Mouse (Mus musculus): ENCODE measurements around the gene Cmtm3. TPM values are rescaled to one million over a fixed set of nuclear protein-coding genes. Genes with fewer than 3 reads are reported as not detected.

Cmtm3 gene
- polyA plus RNA-seq, 1 experiment from 2014 or later = 122 TPM

- H3K36me3 ChIP-seq = peaks cover 14% of the 10 kb centered on the region
- 82% methylated on average over 5 of the region's 5 CpGs for whole genome bisulfite sequencing
- no peak overlapping the region for H3K9ac ChIP-seq
- peaks cover 15% of the 10 kb centered on the region; the same call in 1 of the 2 replicates for H3K4me1 ChIP-seq
- no peak overlapping the region for H3K4me3 ChIP-seq (replicated peaks)
- H3K27me3 ChIP-seq (replicated peaks) = no peaks in the 10 kb centered on the region
- H3K4me2 ChIP-seq = no peak overlapping the region
- H3K9me3 ChIP-seq = no peaks in the 10 kb centered on the region
- no peak for ATAC-seq (ENCODE audit: insufficient read depth, low FRiP score, low read depth)
- no peak overlapping the region for H3K27ac ChIP-seq
These were observed 5.4 kb downstream of the Cmtm3 start for GRCm38 (mm10) chr8:104344622-104345021.

- 63% methylated on average over 12 of the region's 12 CpGs for WGBS
- Histone ChIP-seq H3K27me3 (replicated peaks) (no peaks in the 10 kb centered on the region), H3K4me1 (peaks cover 7% of the 10 kb centered on the region; the same call in 1 of the 2 replicates), H3K4me3 (replicated peaks) (no peak overlapping the region), H3K9ac (no peak overlapping the region), H3K36me3 (peaks cover 14% of the 10 kb centered on the region), H3K9me3 (no peaks in the 10 kb centered on the region), H3K4me2 (no peak overlapping the region), H3K27ac (no peak overlapping the region)
- no peak for ATAC-seq (ENCODE audit: insufficient read depth, low FRiP score, low read depth)
These were observed 7.5 kb downstream of the Cmtm3 start for GRCm38 (mm10) chr8:104346706-104347105.

GRCm38 (mm10) chr8:104348971-104349370 is 9.8 kb downstream of the Cmtm3 start:
- H3K4me1 ChIP-seq = no peaks in the 10 kb centered on the region
- 77% methylated on average over 5 of the region's 5 CpGs for whole genome bisulfite sequencing
- H3K36me3 ChIP-seq = peaks cover 18% of the 10 kb centered on the region

GRCm38 (mm10) chr8:104350047-104350446 is 10.8 kb downstream of the Cmtm3 start:
- Histone ChIP-seq H3K27me3 (replicated peaks) (no peaks in the 10 kb centered on the region), H3K36me3 (peaks cover 25% of the 10 kb centered on the region), H3K9me3 (no peaks in the 10 kb centered on the region), H3K4me3 (replicated peaks) (no peak overlapping the region), H3K4me2 (no peak overlapping the region), H3K4me1 (no peaks in the 10 kb centered on the region), H3K9ac (no peak overlapping the region), H3K27ac (no peak overlapping the region)
- ATAC-seq (ENCODE audit: insufficient read depth, low FRiP score, low read depth) = no peak
- WGBS = 68% methylated on average over 13 of the region's 13 CpGs

More at GRCm38 (mm10) chr8:104348971-104349370, 9.8 kb downstream of the Cmtm3 start:
- Histone ChIP-seq H3K9me3 (no peaks in the 10 kb centered on the region), H3K9ac (no peak overlapping the region), H3K4me2 (no peak overlapping the region), H3K27ac (no peak overlapping the region), H3K4me3 (replicated peaks) (no peak overlapping the region), H3K27me3 (replicated peaks) (no peaks in the 10 kb centered on the region)
- ATAC-seq (ENCODE audit: insufficient read depth, low FRiP score, low read depth) = no peak

GRCm38 (mm10) chr8:104353186-104353585 is 14.0 kb downstream of the Cmtm3 start:
- no peak overlapping the region for H3K9ac ChIP-seq
- H3K36me3 ChIP-seq = peaks cover 16% of the 10 kb centered on the region; the same call in 1 of the 2 replicates
- H3K27me3 ChIP-seq (replicated peaks) = no peaks in the 10 kb centered on the region
- no peaks in the 10 kb centered on the region for H3K9me3 ChIP-seq
- H3K27ac ChIP-seq = no peak overlapping the region
- no peak overlapping the region for H3K4me3 ChIP-seq (replicated peaks)
- no peak for ATAC-seq (ENCODE audit: insufficient read depth, low FRiP score, low read depth)
- no peak overlapping the region for H3K4me2 ChIP-seq
- no peaks in the 10 kb centered on the region for H3K4me1 ChIP-seq
- 64% methylated on average over 5 of the region's 5 CpGs for WGBS

GRCm38 (mm10) chr8:104354504-104354903 is 15.3 kb downstream of the Cmtm3 start:
- no peak for ATAC-seq (ENCODE audit: insufficient read depth, low FRiP score, low read depth)
- 89% methylated on average over 10 of the region's 10 CpGs for WGBS

GRCm38 (mm10) chr8:104358637-104359036 is 19.4 kb downstream of the Cmtm3 start:
- Histone ChIP-seq H3K36me3 (peaks cover 12% of the 10 kb centered on the region; the same call in 1 of the 2 replicates), H3K9ac (no peak overlapping the region), H3K4me3 (replicated peaks) (no peak overlapping the region), H3K4me1 (no peaks in the 10 kb centered on the region), H3K27me3 (replicated peaks) (no peaks in the 10 kb centered on the region), H3K27ac (no peak overlapping the region), H3K9me3 (no peaks in the 10 kb centered on the region), H3K4me2 (no peak overlapping the region)
- no peak for ATAC-seq (ENCODE audit: insufficient read depth, low FRiP score, low read depth)
- WGBS = 87% methylated on average over 3 of the region's 3 CpGs

More at GRCm38 (mm10) chr8:104354504-104354903, 15.3 kb downstream of the Cmtm3 start:
- peaks cover 16% of the 10 kb centered on the region; the same call in 1 of the 2 replicates for H3K36me3 ChIP-seq
- no peaks in the 10 kb centered on the region for H3K27me3 ChIP-seq (replicated peaks)
- H3K4me2 ChIP-seq = no peak overlapping the region
- H3K9me3 ChIP-seq = no peaks in the 10 kb centered on the region
- H3K9ac ChIP-seq = no peak overlapping the region
- H3K27ac ChIP-seq = no peak overlapping the region
- no peaks in the 10 kb centered on the region for H3K4me1 ChIP-seq
- no peak overlapping the region for H3K4me3 ChIP-seq (replicated peaks)

- no peak for ATAC-seq (ENCODE audit: insufficient read depth, low FRiP score, low read depth)
- Histone ChIP-seq H3K27me3 (replicated peaks) (no peaks in the 10 kb centered on the region), H3K9ac (no peak overlapping the region), H3K4me3 (replicated peaks) (no peak overlapping the region), H3K27ac (no peak overlapping the region), H3K36me3 (peaks cover 6% of the 10 kb centered on the region; the same call in 1 of the 2 replicates), H3K4me1 (no peaks in the 10 kb centered on the region), H3K9me3 (no peaks in the 10 kb centered on the region), H3K4me2 (no peak overlapping the region)
- WGBS = 72% methylated on average over 15 of the region's 15 CpGs
These were observed 20.7 kb downstream of the Cmtm3 start for GRCm38 (mm10) chr8:104359778-104360456.

GRCm38 (mm10) chr8:104365695-104366094 is 26.5 kb downstream of the Cmtm3 start:
- ATAC-seq (ENCODE audit: insufficient read depth, low FRiP score, low read depth) = peak; percentile 77; the same call in 1 of the 2 replicates
- H3K9me3 ChIP-seq = no peaks in the 10 kb centered on the region
- no peak overlapping the region for H3K4me2 ChIP-seq
- peak overlapping the region; percentile 36; the same call in 1 of the 2 replicates for H3K27ac ChIP-seq
- no peak overlapping the region for H3K4me3 ChIP-seq (replicated peaks)
- H3K4me1 ChIP-seq = peaks cover 3% of the 10 kb centered on the region
- H3K36me3 ChIP-seq = no peaks in the 10 kb centered on the region
- no peak overlapping the region for H3K9ac ChIP-seq
- no peaks in the 10 kb centered on the region for H3K27me3 ChIP-seq (replicated peaks)
- WGBS = 76% methylated on average over 9 of the region's 9 CpGs

GRCm38 (mm10) chr8:104367398-104367797 is 28.2 kb downstream of the Cmtm3 start:
- Histone ChIP-seq H3K36me3 (no peaks in the 10 kb centered on the region), H3K9me3 (no peaks in the 10 kb centered on the region), H3K4me3 (replicated peaks) (no peak overlapping the region), H3K9ac (no peak overlapping the region), H3K4me2 (no peak overlapping the region), H3K27ac (no peak overlapping the region), H3K4me1 (peaks cover 3% of the 10 kb centered on the region), H3K27me3 (replicated peaks) (no peaks in the 10 kb centered on the region)
- no peak for ATAC-seq (ENCODE audit: insufficient read depth, low FRiP score, low read depth)
- 53% methylated on average over 5 of the region's 5 CpGs for WGBS

- Histone ChIP-seq H3K4me1 (peaks cover 3% of the 10 kb centered on the region), H3K9ac (no peak overlapping the region), H3K9me3 (no peaks in the 10 kb centered on the region), H3K4me2 (no peak overlapping the region), H3K36me3 (no peaks in the 10 kb centered on the region), H3K4me3 (replicated peaks) (no peak overlapping the region), H3K27me3 (replicated peaks) (no peaks in the 10 kb centered on the region), H3K27ac (no peak overlapping the region)
- 74% methylated on average over 12 of the region's 12 CpGs for WGBS
- no peak for ATAC-seq (ENCODE audit: insufficient read depth, low FRiP score, low read depth)
These were observed 30.4 kb downstream of the Cmtm3 start for GRCm38 (mm10) chr8:104369591-104369990.

- Histone ChIP-seq H3K27me3 (replicated peaks) (no peaks in the 10 kb centered on the region), H3K27ac (no peak overlapping the region), H3K9me3 (no peaks in the 10 kb centered on the region), H3K36me3 (no peaks in the 10 kb centered on the region), H3K4me2 (no peak overlapping the region), H3K4me1 (peaks cover 7% of the 10 kb centered on the region), H3K9ac (no peak overlapping the region), H3K4me3 (replicated peaks) (no peak overlapping the region)
- 55% methylated on average over 6 of the region's 6 CpGs for WGBS
- no peak for ATAC-seq (ENCODE audit: insufficient read depth, low FRiP score, low read depth)
These were observed 30.9 kb downstream of the Cmtm3 start for GRCm38 (mm10) chr8:104370071-104370470.
